Mouse (Mus musculus) neural tube, embryonic 11.5 days (tissue): Measurements from ENCODE around the gene Pex12. TPM values are rescaled to one million over a fixed set of nuclear protein-coding genes. Genes with fewer than 3 reads are reported as not detected.
"Not testable (repeated sequence)": the region's sequence is repeated elsewhere in the genome, so short reads cannot be mapped to it uniquely, and the experiment has no call there.

ENCODE experiments used
- ATAC-seq: fragments of 200-750 bp; cut with Nextera tagmentation; 2 replicates; pipeline ENCODE4 v1.8.0; 2017; ENCODE audit warnings: moderate number of reproducible peaks, mild to moderate bottlenecking, moderate TSS enrichment, moderate library complexity; ENCODE audit not compliant: insufficient read depth, low FRiP score, low TSS enrichment
- DNase-seq: peaks from one replicate; pipeline ENCODE4 v3.0.0-alpha.2; 2015; ENCODE audit warnings: low spot score
- H3K27ac ChIP-seq: fragments of 300-500 bp; sonication (generic); 2 replicates; pipeline ENCODE4 v1.5.1; 2014; ENCODE audit warnings: low read depth, mild to moderate bottlenecking, low read length
- H3K27me3 ChIP-seq: fragments of 300-500 bp; sonication (generic); 2 replicates; pipeline ENCODE4 v1.6.1; 2014; ENCODE audit warnings: mild to moderate bottlenecking, low read length, mixed read lengths; ENCODE audit not compliant: control insufficient read depth, insufficient read depth
- H3K36me3 ChIP-seq: fragments of 300-500 bp; sonication (generic); 2 replicates; pipeline ENCODE4 v1.6.1; 2014; ENCODE audit warnings: mild to moderate bottlenecking, low read length, moderate library complexity, mixed read lengths; ENCODE audit not compliant: control insufficient read depth, insufficient read depth
- H3K4me1 ChIP-seq: fragments of 300-500 bp; sonication (generic); 2 replicates; pipeline ENCODE4 v1.6.1; 2014; ENCODE audit warnings: low read length, mixed read lengths; ENCODE audit not compliant: control insufficient read depth, insufficient read depth
- H3K4me2 ChIP-seq: fragments of 300-500 bp; sonication (generic); 2 replicates; pipeline ENCODE4 v1.6.1; 2014; ENCODE audit warnings: low read depth, mild to moderate bottlenecking, moderate library complexity
- H3K4me3 ChIP-seq: fragments of 300-500 bp; sonication (generic); 2 replicates; pipeline ENCODE4 v1.5.1; 2014; ENCODE audit warnings: low read depth, low read length
- H3K9ac ChIP-seq: fragments of 300-500 bp; sonication (generic); 2 replicates; pipeline ENCODE4 v1.6.1; 2014; ENCODE audit warnings: mild to moderate bottlenecking, low read length
- H3K9me3 ChIP-seq: fragments of 300-500 bp; sonication (generic); 2 replicates; pipeline ENCODE4 v1.6.1; 2016; ENCODE audit warnings: low read length; ENCODE audit not compliant: control insufficient read depth
- WGBS: fragments of 180-500 bp; shearing (Covaris S2); extraction: QIAGEN DNeasy Blood & Tissue Kit; methylation state at CpG from one replicate; pipeline ENCODE4 v1.1.7; 2014; 5-methylcytosine and 5-hydroxymethylcytosine counted together
- polyA plus RNA-seq: library from polyadenylated mRNA; unstranded; fragments of >200 nt; fragmentation: Nextera tagmentation; extraction: Ambion mirVana; gene quantifications from 2 replicates; pipeline ENCODE4 v1.2.1, GENCODE M21; 2014

Gene Pex12
- polyA plus RNA-seq, 1 experiment from 2014 or later = 17.0 TPM

DNA sequence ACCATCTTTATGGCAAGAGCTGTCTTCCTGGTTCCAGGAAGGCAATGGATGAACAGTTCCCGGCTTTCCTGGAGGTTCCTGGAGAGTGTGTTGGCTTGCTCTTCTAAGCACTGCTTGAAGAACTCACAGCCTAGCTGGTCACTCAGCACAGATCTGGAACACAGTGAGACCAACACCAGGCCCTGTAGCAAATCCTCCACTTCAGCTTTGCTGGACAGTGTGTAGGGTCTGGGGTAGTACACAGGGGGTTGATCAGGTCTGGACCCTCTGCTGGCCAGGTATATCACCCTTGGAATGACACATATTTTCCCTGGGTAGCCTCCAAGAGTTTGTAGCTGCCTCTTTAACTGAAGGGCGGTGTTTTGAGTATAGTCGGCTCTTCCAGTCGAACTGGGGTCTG, 23.4 kb downstream of the Pex12 start:
- Histone ChIP-seq H3K9ac (no peak overlapping the region), H3K36me3 (no peaks in the 10 kb centered on the region)
- ATAC-seq = no peak

GRCm38 (mm10) chr11:83276251-83276650, 26.1 kb downstream of the Pex12 start:
- WGBS = 76% methylated on average over 7 of the region's 7 CpGs
- no peak overlapping the region for H3K9ac ChIP-seq
- no peak overlapping the region for H3K4me3 ChIP-seq
- no peaks in the 10 kb centered on the region for H3K4me1 ChIP-seq
- no peak overlapping the region for H3K4me2 ChIP-seq
- DNase-seq (no peak), ATAC-seq (no peak)
- no peaks in the 10 kb centered on the region for H3K36me3 ChIP-seq
- H3K9me3 ChIP-seq = no peaks in the 10 kb centered on the region
- H3K27ac ChIP-seq = no peak overlapping the region
- H3K27me3 ChIP-seq = no peaks in the 10 kb centered on the region

More for the DNA sequence above, 23.4 kb downstream of the Pex12 start:
- no peaks in the 10 kb centered on the region for H3K4me1 ChIP-seq
- no peak overlapping the region for H3K4me2 ChIP-seq
- H3K27me3 ChIP-seq = no peaks in the 10 kb centered on the region
- no peak overlapping the region for H3K27ac ChIP-seq
- no peaks in the 10 kb centered on the region for H3K9me3 ChIP-seq
- WGBS = 86% methylated on average over 4 of the region's 4 CpGs
- H3K4me3 ChIP-seq = no peak overlapping the region
- no peak for DNase-seq

GRCm38 (mm10) chr11:83271951-83272843, 30.2 kb downstream of the Pex12 start:
- no peaks in the 10 kb centered on the region for H3K36me3 ChIP-seq
- no peak overlapping the region for H3K4me3 ChIP-seq
- peak; percentile 37; the same call in 1 of the 2 replicates for ATAC-seq
- H3K4me2 ChIP-seq = no peak overlapping the region
- WGBS = 23% methylated on average over 2 of the region's 2 CpGs
- no peak overlapping the region for H3K27ac ChIP-seq
- no peaks in the 10 kb centered on the region for H3K9me3 ChIP-seq
- peak; percentile 40 for DNase-seq
- no peaks in the 10 kb centered on the region for H3K27me3 ChIP-seq
- H3K4me1 ChIP-seq = no peaks in the 10 kb centered on the region
- no peak overlapping the region for H3K9ac ChIP-seq

DNA sequence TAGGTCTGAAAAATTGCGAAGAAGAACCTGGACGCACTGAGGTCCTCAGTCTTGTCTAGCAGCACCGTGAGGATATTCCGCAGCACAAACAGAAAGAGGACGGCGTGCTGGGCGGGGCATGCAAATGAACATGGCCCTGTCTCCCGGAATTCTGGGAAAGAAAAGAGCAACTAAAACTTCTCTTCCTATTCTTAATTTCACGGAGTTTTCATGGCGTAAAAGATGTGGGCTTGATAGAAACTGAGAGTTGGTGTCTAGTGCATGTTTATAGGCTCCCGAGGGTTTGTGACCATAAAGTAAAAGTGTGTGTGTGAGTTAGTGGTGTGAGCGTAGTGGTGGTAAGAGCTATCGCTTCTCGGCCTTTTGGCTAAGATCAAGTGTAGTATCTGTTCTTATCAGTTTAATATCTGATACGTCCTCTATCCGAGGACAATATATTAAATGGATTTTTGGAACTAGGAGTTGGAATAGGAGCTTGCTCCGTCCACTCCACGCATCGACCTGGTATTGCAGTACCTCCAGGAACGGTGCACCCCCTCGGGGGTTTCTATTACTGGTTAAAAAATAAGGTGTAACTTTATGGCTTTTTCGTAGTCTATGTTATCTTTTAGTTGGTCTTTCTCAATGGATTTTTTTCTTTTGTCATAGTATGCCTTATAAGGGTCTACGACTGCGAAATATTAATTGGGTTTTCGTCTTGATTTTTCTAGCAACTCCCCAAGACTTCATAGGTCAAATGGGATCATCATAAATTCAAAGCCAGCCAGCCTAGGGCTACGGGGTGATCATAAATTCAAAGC, 31.0 kb downstream of the Pex12 start:
- H3K4me2 ChIP-seq = peak overlapping the region; percentile 52
- H3K36me3 ChIP-seq = no peaks in the 10 kb centered on the region
- H3K4me3 ChIP-seq = peak overlapping the region; percentile 45
- H3K4me1 ChIP-seq = no peaks in the 10 kb centered on the region
- under 1% methylated on average over 24 of the region's 26 CpGs for WGBS
- no peaks in the 10 kb centered on the region for H3K27me3 ChIP-seq
- peak overlapping the region; percentile 64 for H3K9ac ChIP-seq
- peak; percentile 88 for DNase-seq
- H3K9me3 ChIP-seq = no peaks in the 10 kb centered on the region
- peak overlapping the region; percentile 30 for H3K27ac ChIP-seq
- ATAC-seq = peak; percentile 87

DNA sequence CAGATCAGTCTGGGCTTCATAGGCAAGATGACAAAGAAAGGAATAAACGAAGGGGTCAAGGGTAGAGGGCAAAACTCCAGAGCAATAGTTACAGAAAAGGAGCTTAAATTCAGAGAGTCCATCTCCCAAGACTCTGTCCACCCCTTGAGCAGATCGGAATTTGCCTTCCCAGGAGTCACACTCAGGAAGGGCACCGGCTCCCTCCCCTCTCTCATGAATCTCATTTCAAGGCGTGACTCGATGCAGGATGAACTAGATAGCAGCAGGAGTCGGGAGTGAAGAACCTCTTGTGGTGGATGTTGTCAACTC, 31.6 kb downstream of the Pex12 start:
- no peaks in the 10 kb centered on the region for H3K4me1 ChIP-seq
- ATAC-seq = peak; percentile 55
- peak overlapping the region; percentile 64 for H3K9ac ChIP-seq
- H3K27me3 ChIP-seq = no peaks in the 10 kb centered on the region
- peak overlapping the region; percentile 30; the same call in 1 of the 2 replicates for H3K27ac ChIP-seq
- H3K4me3 ChIP-seq = peak overlapping the region; percentile 45
- H3K36me3 ChIP-seq = no peaks in the 10 kb centered on the region
- H3K9me3 ChIP-seq = no peaks in the 10 kb centered on the region
- peak overlapping the region; percentile 52 for H3K4me2 ChIP-seq
- WGBS = under 1% methylated on average over 6 of the region's 6 CpGs
- DNase-seq = no peak

DNA sequence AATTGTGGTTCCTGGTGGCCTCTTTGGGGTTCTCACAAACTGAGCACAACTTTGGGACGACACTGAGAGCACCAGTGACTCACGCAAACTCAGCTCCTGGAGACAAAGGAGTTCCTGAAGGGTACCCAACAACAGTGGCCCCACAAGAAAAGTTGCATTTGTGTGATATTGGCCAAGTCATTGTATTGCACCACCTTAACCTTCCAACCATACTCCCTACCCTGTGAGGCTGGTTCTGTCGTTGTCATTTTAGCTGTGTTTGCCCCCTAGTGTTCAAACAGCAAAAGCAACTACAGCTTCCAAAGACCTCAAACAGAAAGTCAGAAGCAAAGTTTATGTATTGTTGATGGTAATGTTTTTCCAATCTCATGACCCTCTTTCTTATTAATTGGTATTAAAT, 39.2 kb downstream of the Pex12 start:
- Histone ChIP-seq H3K27me3 (no peaks in the 10 kb centered on the region), H3K36me3 (no peaks in the 10 kb centered on the region), H3K9me3 (no peaks in the 10 kb centered on the region), H3K4me3 (no peak overlapping the region), H3K4me2 (no peak overlapping the region), H3K27ac (no peak overlapping the region), H3K4me1 (no peaks in the 10 kb centered on the region), H3K9ac (no peak overlapping the region)
- no peak for ATAC-seq
- 61% methylated on average over 3 of the region's 3 CpGs for WGBS
- DNase-seq = no peak

DNA sequence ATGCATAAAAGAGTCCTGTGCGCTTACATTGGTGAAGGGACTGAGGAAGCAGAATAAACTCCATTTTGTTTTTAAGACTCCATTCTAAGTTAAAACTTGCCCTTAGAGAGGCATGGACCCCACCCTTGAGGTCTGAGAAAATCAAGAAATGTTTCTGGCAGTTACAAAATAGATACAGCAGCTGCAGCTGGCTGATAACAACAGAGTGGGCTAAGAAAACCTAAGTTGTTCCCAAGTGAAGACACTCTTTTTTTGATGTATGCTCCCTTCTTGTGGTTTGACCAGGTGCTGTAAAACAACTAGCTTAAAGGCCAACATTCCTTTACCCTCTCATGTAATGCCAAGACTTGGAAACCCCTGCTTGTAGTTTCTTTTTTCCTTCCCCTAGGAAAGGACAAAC, 39.7 kb downstream of the Pex12 start:
- H3K9ac ChIP-seq = no peak overlapping the region
- no peaks in the 10 kb centered on the region for H3K9me3 ChIP-seq
- no peak overlapping the region for H3K4me2 ChIP-seq
- no peak for ATAC-seq
- no peak for DNase-seq
- no peaks in the 10 kb centered on the region for H3K27me3 ChIP-seq
- no peaks in the 10 kb centered on the region for H3K36me3 ChIP-seq
- WGBS = 91% methylated on average over 1 of the region's 1 CpGs
- H3K27ac ChIP-seq = no peak overlapping the region
- H3K4me3 ChIP-seq = no peak overlapping the region
- H3K4me1 ChIP-seq = no peaks in the 10 kb centered on the region

DNA sequence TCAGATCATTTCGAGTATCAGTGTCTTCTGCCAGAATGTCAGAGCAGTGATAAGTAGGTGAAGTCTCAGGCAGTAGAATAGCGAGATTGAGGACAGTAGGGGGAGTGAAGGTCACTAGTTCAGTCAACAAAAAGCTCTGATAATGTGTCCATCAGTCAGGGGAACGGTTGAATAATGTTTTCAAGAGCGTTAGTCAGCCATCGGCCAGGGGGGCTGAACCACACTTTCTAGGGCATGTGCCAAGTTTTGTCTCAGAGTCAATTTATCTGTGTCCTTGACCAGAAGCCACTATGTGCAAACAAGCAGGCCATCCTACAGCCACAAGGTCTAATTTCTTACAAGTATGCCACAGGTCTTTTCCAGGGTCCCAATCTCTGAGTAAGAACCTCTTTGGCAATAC, 45.2 kb downstream of the Pex12 start:
- not testable (repeated sequence) for H3K4me1 ChIP-seq, H3K36me3 ChIP-seq, H3K9me3 ChIP-seq, H3K4me2 ChIP-seq, ATAC-seq, H3K4me3 ChIP-seq, H3K9ac ChIP-seq, H3K27ac ChIP-seq, H3K27me3 ChIP-seq, DNase-seq
- WGBS = 70% methylated on average over 5 of the region's 5 CpGs
